Mouse (Mus musculus) lung, embryonic 14.5 days (tissue): Measurements from ENCODE around the gene Zyx. TPM values are rescaled to one million over a fixed set of nuclear protein-coding genes. Genes with fewer than 3 reads are reported as not detected.

ENCODE experiments used
- ATAC-seq: fragments of 200-750 bp; cut with Nextera tagmentation; 2 replicates; pipeline ENCODE4 v1.8.0; 2017; ENCODE audit warnings: mild to moderate bottlenecking, moderate TSS enrichment, moderate library complexity; ENCODE audit not compliant: insufficient read depth
- DNase-seq: peaks from one replicate; pipeline ENCODE4 v3.0.0-alpha.2; 2015
- H3K27ac ChIP-seq: fragments of 300-500 bp; sonication (generic); 2 replicates; pipeline ENCODE4 v1.5.1; 2014; ENCODE audit warnings: low read depth, mild to moderate bottlenecking, moderate library complexity
- H3K27me3 ChIP-seq: fragments of 300-500 bp; sonication (generic); 2 replicates; pipeline ENCODE4 v1.6.1; 2014; ENCODE audit warnings: low read length, control low read depth; ENCODE audit not compliant: insufficient read depth
- H3K36me3 ChIP-seq: fragments of 300-500 bp; sonication (generic); 2 replicates; pipeline ENCODE4 v1.6.1; 2014; ENCODE audit warnings: control low read depth; ENCODE audit not compliant: insufficient read depth
- H3K4me1 ChIP-seq: fragments of 300-500 bp; sonication (generic); 2 replicates; pipeline ENCODE4 v1.6.1; 2014; ENCODE audit warnings: antibody characterized with exemption, control low read depth; ENCODE audit not compliant: insufficient read depth
- H3K4me2 ChIP-seq: fragments of 300-500 bp; sonication (generic); 2 replicates; pipeline ENCODE4 v1.6.1; 2014; ENCODE audit warnings: mild to moderate bottlenecking
- H3K4me3 ChIP-seq: fragments of 300-500 bp; sonication (generic); 2 replicates; pipeline ENCODE4 v1.5.1; 2014; ENCODE audit warnings: low read depth, low read length
- H3K9ac ChIP-seq: fragments of 300-500 bp; sonication (generic); 2 replicates; pipeline ENCODE4 v1.6.1; 2014
- H3K9me3 ChIP-seq: fragments of 300-500 bp; sonication (generic); 2 replicates; pipeline ENCODE4 v1.6.1; 2016; ENCODE audit warnings: low read depth, low read length, control low read depth
- CTCF ChIP-seq: IDR thresholded peaks from 2 replicates; pipeline ENCODE4 v1.5.1; 2016; ENCODE audit warnings: antibody characterized with exemption, low read depth
- WGBS: fragments of 180-500 bp; shearing (Covaris S2); extraction: QIAGEN DNeasy Blood & Tissue Kit; methylation state at CpG from one replicate; pipeline ENCODE4 v1.1.7; 2014; 5-methylcytosine and 5-hydroxymethylcytosine counted together
- polyA plus RNA-seq: library from polyadenylated mRNA; unstranded; fragments of >200 nt; fragmentation: Nextera tagmentation; extraction: Ambion mirVana; gene quantifications from 2 replicates; pipeline ENCODE4 v1.2.1, GENCODE M21; 2014

Zyx gene
- polyA plus RNA-seq, 1 experiment from 2014 or later: 194 TPM

GRCm38 (mm10) chr6:42350021-42350967, 864 bp downstream of the Zyx start:
- H3K9ac ChIP-seq: peak overlapping the region; percentile 92
- H3K27me3 ChIP-seq: no peaks in the 10 kb centered on the region
- H3K4me3 ChIP-seq: peak overlapping the region; percentile 85
- peak overlapping the region; percentile 99 for H3K27ac ChIP-seq
- TF ChIP-seq CTCF: no peak
- peaks cover 40% of the 10 kb centered on the region for H3K36me3 ChIP-seq
- H3K4me2 ChIP-seq: peak overlapping the region; percentile 85
- H3K9me3 ChIP-seq: no peaks in the 10 kb centered on the region
- DNase-seq: peak; percentile 97
- H3K4me1 ChIP-seq: peaks cover 29% of the 10 kb centered on the region
- WGBS: 1% methylated on average over 48 of the region's 72 CpGs
- peak; percentile 18 for ATAC-seq

GRCm38 (mm10) chr6:42350968-42351775, 1.7 kb downstream of the Zyx start:
- H3K4me1 ChIP-seq: peaks cover 29% of the 10 kb centered on the region
- H3K27ac ChIP-seq: peak overlapping the region; percentile 99; the same call in 1 of the 2 replicates
- peak overlapping the region; percentile 92 for H3K9ac ChIP-seq
- H3K4me3 ChIP-seq: peak overlapping the region; percentile 85
- peak overlapping the region; percentile 85 for H3K4me2 ChIP-seq
- no peaks in the 10 kb centered on the region for H3K9me3 ChIP-seq
- 35% methylated on average over 13 of the region's 13 CpGs for WGBS
- TF ChIP-seq CTCF: no peak
- DNase-seq (no peak), ATAC-seq (no peak)
- no peaks in the 10 kb centered on the region for H3K27me3 ChIP-seq
- peaks cover 48% of the 10 kb centered on the region for H3K36me3 ChIP-seq

- WGBS: 68% methylated on average over 7 of the region's 7 CpGs
- no peaks in the 10 kb centered on the region for H3K27me3 ChIP-seq
- H3K27ac ChIP-seq: no peak overlapping the region
- no peaks in the 10 kb centered on the region for H3K9me3 ChIP-seq
- peaks cover 56% of the 10 kb centered on the region for H3K36me3 ChIP-seq
- peak overlapping the region; percentile 85; the same call in 1 of the 2 replicates for H3K4me3 ChIP-seq
- peak overlapping the region; percentile 85 for H3K4me2 ChIP-seq
- DNase-seq: no peak
- no peak for ATAC-seq
- H3K9ac ChIP-seq: peak overlapping the region; percentile 92
- no peak for TF ChIP-seq CTCF
- H3K4me1 ChIP-seq: peaks cover 29% of the 10 kb centered on the region
Observed at GRCm38 (mm10) chr6:42351776-42352485, 2.5 kb downstream of the Zyx start.

GRCm38 (mm10) chr6:42352486-42352846, 3.0 kb downstream of the Zyx start:
- H3K4me1 ChIP-seq: peaks cover 29% of the 10 kb centered on the region
- peaks cover 61% of the 10 kb centered on the region for H3K36me3 ChIP-seq
- H3K27ac ChIP-seq: 0 out of 2 replicates have a peak overlapping the region, but pooled peaks have one; percentile 7
- H3K4me2 ChIP-seq: peak overlapping the region; percentile 85
- no peak for TF ChIP-seq CTCF
- DNase-seq: no peak
- no peaks in the 10 kb centered on the region for H3K27me3 ChIP-seq
- WGBS: 90% methylated on average over 1 of the region's 1 CpGs
- no peaks in the 10 kb centered on the region for H3K9me3 ChIP-seq
- H3K9ac ChIP-seq: no peak overlapping the region
- no peak for ATAC-seq
- peak overlapping the region; percentile 85; the same call in 1 of the 2 replicates for H3K4me3 ChIP-seq

GRCm38 (mm10) chr6:42353180-42353579, 3.8 kb downstream of the Zyx start:
- H3K9me3 ChIP-seq: no peaks in the 10 kb centered on the region
- H3K27ac ChIP-seq: peak overlapping the region; percentile 24; the same call in 1 of the 2 replicates
- no peak overlapping the region for H3K9ac ChIP-seq
- peaks cover 29% of the 10 kb centered on the region for H3K4me1 ChIP-seq
- peaks cover 68% of the 10 kb centered on the region for H3K36me3 ChIP-seq
- no peak for DNase-seq
- peak overlapping the region; percentile 85 for H3K4me2 ChIP-seq
- no peak for TF ChIP-seq CTCF
- WGBS: 41% methylated on average over 8 of the region's 8 CpGs
- H3K4me3 ChIP-seq: peak overlapping the region; percentile 0; the same call in 1 of the 2 replicates
- ATAC-seq: no peak
- H3K27me3 ChIP-seq: no peaks in the 10 kb centered on the region

- H3K4me1 ChIP-seq: peaks cover 29% of the 10 kb centered on the region
- WGBS: 39% methylated on average over 11 of the region's 11 CpGs
- ATAC-seq: no peak
- H3K36me3 ChIP-seq: peaks cover 80% of the 10 kb centered on the region
- no peak overlapping the region; the same call in 1 of the 2 replicates for H3K27ac ChIP-seq
- no peak for TF ChIP-seq CTCF
- H3K4me2 ChIP-seq: peak overlapping the region; percentile 85
- H3K27me3 ChIP-seq: no peaks in the 10 kb centered on the region
- no peaks in the 10 kb centered on the region for H3K9me3 ChIP-seq
- no peak overlapping the region for H3K9ac ChIP-seq
- DNase-seq: peak; percentile 69
- no peak overlapping the region for H3K4me3 ChIP-seq
Observed at GRCm38 (mm10) chr6:42354076-42355019, 4.9 kb downstream of the Zyx start.
